Mouse (Mus musculus) c-Kit-negative CD71-positive TER-119-positive erythroid progenitor cells, embryonic 14.5 days (primary cell): ENCODE results near the gene Irf6.

Experiments
- DNase-seq: peaks from one replicate; pipeline ENCODE4 v3.0.0-alpha.2; 2013; ENCODE audit warnings: low read depth, low spot score

Irf6 gene

GRCm38 (mm10) chr1:193152872-193153271, at the start of gene Irf6:
Gene Irf6 (plus strand): TSS chr1:193153111.
- DNase-seq = no peak

- no peak for DNase-seq
These were observed 40.8 kb upstream of the Irf6 start for GRCm38 (mm10) chr1:193112093-193112492.

GRCm38 (mm10) chr1:193122793-193123192, 30.1 kb upstream of the Irf6 start:
- DNase-seq = no peak

- no peak for DNase-seq
These were observed 29.6 kb upstream of the Irf6 start for GRCm38 (mm10) chr1:193123290-193123689.

- no peak for DNase-seq
These were observed 27.1 kb upstream of the Irf6 start for GRCm38 (mm10) chr1:193125835-193126234.

- DNase-seq = no peak
These were observed 24.9 kb upstream of the Irf6 start for GRCm38 (mm10) chr1:193128055-193128454.

- DNase-seq = no peak
These were observed 23.6 kb upstream of the Irf6 start for GRCm38 (mm10) chr1:193129321-193129720.

GRCm38 (mm10) chr1:193129786-193130455, 23.0 kb upstream of the Irf6 start, which contains the start of gene Diexf:
Gene Diexf (minus strand): TSS chr1:193130272.
- peak; percentile 98 for DNase-seq

- DNase-seq = no peak
These were observed 22.5 kb upstream of the Irf6 start for GRCm38 (mm10) chr1:193130456-193130825.

GRCm38 (mm10) chr1:193130839-193131238, 22.1 kb upstream of the Irf6 start:
- no peak for DNase-seq

- DNase-seq = no peak
These were observed 21.5 kb upstream of the Irf6 start for GRCm38 (mm10) chr1:193131311-193131948.

- DNase-seq = no peak
These were observed 20.5 kb upstream of the Irf6 start for GRCm38 (mm10) chr1:193132385-193132784.

GRCm38 (mm10) chr1:193133726-193134125, 19.2 kb upstream of the Irf6 start:
- DNase-seq = no peak

- no peak for DNase-seq
These were observed 14.8 kb upstream of the Irf6 start for GRCm38 (mm10) chr1:193138087-193138486.

GRCm38 (mm10) chr1:193138669-193139068, 14.2 kb upstream of the Irf6 start:
- no peak for DNase-seq

GRCm38 (mm10) chr1:193141118-193141517, 11.8 kb upstream of the Irf6 start:
- no peak for DNase-seq

GRCm38 (mm10) chr1:193142517-193143062, 10.3 kb upstream of the Irf6 start:
- DNase-seq = no peak

GRCm38 (mm10) chr1:193144516-193144915, 8.4 kb upstream of the Irf6 start:
- no peak for DNase-seq

GRCm38 (mm10) chr1:193145101-193145500, 7.8 kb upstream of the Irf6 start:
- DNase-seq = no peak

- DNase-seq = no peak
These were observed 6.5 kb upstream of the Irf6 start for GRCm38 (mm10) chr1:193146416-193146815.

GRCm38 (mm10) chr1:193149231-193149630, 3.7 kb upstream of the Irf6 start:
- DNase-seq = no peak

- no peak for DNase-seq
These were observed 1.8 kb upstream of the Irf6 start for GRCm38 (mm10) chr1:193151134-193151533.

GRCm38 (mm10) chr1:193153561-193153960, 650 bp downstream of the Irf6 start:
- no peak for DNase-seq
